Mouse (Mus musculus): ENCODE results near the gene Tle4. TPM values are rescaled to one million over a fixed set of nuclear protein-coding genes. Genes with fewer than 3 reads are reported as not detected.

Gene Tle4
- polyA plus RNA-seq, 1 experiment from 2014 or later, result 34.3 TPM

DNA sequence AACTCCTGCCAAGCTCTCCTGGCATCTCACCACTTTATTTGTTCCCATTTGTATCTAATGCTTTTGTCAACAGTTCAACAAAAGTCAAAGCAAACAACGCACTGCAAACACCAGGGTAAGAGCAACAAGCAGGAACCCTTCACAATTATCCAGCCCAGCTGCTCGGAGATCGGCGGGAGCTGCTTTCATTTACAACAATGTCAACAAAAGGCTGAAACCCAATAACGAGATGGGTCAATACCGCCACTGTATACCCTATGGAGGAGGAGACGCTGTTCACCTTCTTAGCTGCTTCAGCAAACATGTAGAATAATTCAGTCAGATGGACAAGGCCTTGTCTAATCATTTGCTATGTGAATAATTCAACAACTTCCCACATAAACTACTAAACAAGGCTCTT, 95.6 kb downstream of the Tle4 start:
- 14% methylated on average over 7 of the region's 7 CpGs for WGBS
- Histone ChIP-seq H3K4me1 (ENCODE audit: control insufficient read depth, insufficient read depth, low read length) (peaks cover 12% of the 10 kb centered on the region), H3K9ac (ENCODE audit: low read length) (no peak overlapping the region), H3K27ac (ENCODE audit: low read depth, low read length) (no peak overlapping the region), H3K4me2 (ENCODE audit: low read depth) (no peak overlapping the region), H3K27me3 (ENCODE audit: control insufficient read depth, insufficient read depth, low read length) (no peaks in the 10 kb centered on the region), H3K4me3 (ENCODE audit: low read depth, low read length) (no peak overlapping the region), H3K9me3 (ENCODE audit: control insufficient read depth, low read length) (no peaks in the 10 kb centered on the region), H3K36me3 (ENCODE audit: control insufficient read depth, insufficient read depth, low read length) (no peaks in the 10 kb centered on the region)
- ATAC-seq (ENCODE audit: insufficient read depth, low FRiP score, low TSS enrichment) (no peak), DNase-seq (ENCODE audit: low spot score) (no peak)

DNA sequence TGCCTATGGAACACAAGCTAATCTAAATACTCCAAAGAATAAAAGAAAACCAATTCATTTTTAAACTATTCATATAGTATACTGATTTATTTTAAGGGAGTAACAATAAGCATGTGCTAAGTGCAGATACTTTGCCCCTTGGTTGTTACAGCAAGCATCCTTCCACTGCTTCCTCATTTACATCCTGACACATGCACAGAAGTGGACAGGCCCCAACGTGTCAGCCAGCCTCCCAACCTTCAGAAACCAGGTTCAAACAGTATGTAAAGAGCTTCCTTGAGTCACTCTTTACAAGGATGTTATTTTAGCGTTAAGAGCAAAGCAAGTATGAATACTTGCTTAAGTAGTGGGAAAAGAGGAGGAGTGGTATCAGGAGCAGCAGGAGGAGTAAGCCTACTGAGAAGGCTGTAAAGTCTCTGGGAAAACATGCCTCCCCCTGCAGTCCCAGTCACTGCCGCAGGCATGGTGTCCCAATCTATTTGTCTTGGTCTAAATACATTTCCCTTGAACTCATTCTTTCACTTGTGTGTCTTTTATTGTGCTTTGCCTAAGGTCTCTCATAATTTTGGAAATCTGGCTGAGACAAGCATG, 97.9 kb downstream of the Tle4 start:
- Histone ChIP-seq H3K36me3 (ENCODE audit: control insufficient read depth, insufficient read depth, low read length) (no peaks in the 10 kb centered on the region), H3K9me3 (ENCODE audit: control insufficient read depth, low read length) (no peaks in the 10 kb centered on the region), H3K27ac (ENCODE audit: low read depth, low read length) (no peak overlapping the region), H3K9ac (ENCODE audit: low read length) (no peak overlapping the region), H3K4me3 (ENCODE audit: low read depth, low read length) (no peak overlapping the region), H3K4me1 (ENCODE audit: control insufficient read depth, insufficient read depth, low read length) (peaks cover 7% of the 10 kb centered on the region), H3K4me2 (ENCODE audit: low read depth) (no peak overlapping the region), H3K27me3 (ENCODE audit: control insufficient read depth, insufficient read depth, low read length) (no peaks in the 10 kb centered on the region)
- no peak for ATAC-seq (ENCODE audit: insufficient read depth, low FRiP score, low TSS enrichment)
- 22% methylated on average over 3 of the region's 3 CpGs for WGBS
- no peak for DNase-seq (ENCODE audit: low spot score)

GRCm38 (mm10) chr19:14493047-14493446, 104.8 kb downstream of the Tle4 start:
- WGBS, result 92% methylated on average over 3 of the region's 3 CpGs
- H3K4me1 ChIP-seq (ENCODE audit: control insufficient read depth, insufficient read depth, low read length), result no peaks in the 10 kb centered on the region

DNA sequence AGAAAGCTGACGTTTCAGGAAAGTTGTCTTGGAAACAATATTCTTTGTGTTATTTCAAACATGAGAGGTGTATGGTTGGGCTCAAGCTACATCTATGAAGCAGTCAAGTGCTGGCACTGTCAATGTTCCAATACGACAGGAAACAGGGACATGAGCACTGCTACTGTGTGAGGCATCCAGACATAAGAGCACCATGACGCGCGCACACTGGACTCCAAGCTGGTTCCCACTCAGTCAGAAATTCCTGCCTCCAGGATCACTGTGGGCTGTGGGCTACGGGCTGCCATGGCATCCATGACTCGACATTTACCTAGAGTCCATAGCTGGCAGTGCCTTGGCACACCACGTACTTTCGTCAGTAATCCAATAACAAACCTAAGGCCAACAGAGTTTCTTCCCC, 110.7 kb downstream of the Tle4 start:
- Histone ChIP-seq H3K36me3 (ENCODE audit: control insufficient read depth, insufficient read depth, low read length) (no peaks in the 10 kb centered on the region), H3K9me3 (ENCODE audit: control insufficient read depth, low read length) (no peaks in the 10 kb centered on the region), H3K9ac (ENCODE audit: low read length) (no peak overlapping the region), H3K4me2 (ENCODE audit: low read depth) (no peak overlapping the region), H3K27me3 (ENCODE audit: control insufficient read depth, insufficient read depth, low read length) (no peaks in the 10 kb centered on the region), H3K4me3 (ENCODE audit: low read depth, low read length) (no peak overlapping the region), H3K27ac (ENCODE audit: low read depth, low read length) (no peak overlapping the region), H3K4me1 (ENCODE audit: control insufficient read depth, insufficient read depth, low read length) (no peaks in the 10 kb centered on the region)
- ATAC-seq (ENCODE audit: insufficient read depth, low FRiP score, low TSS enrichment), result no peak
- no peak for DNase-seq (ENCODE audit: low spot score)
- 85% methylated on average over 9 of the region's 9 CpGs for WGBS

More at GRCm38 (mm10) chr19:14493047-14493446, 104.8 kb downstream of the Tle4 start:
- H3K27ac ChIP-seq (ENCODE audit: low read depth, low read length), result no peak overlapping the region
- no peak for DNase-seq (ENCODE audit: low spot score)
- ATAC-seq (ENCODE audit: insufficient read depth, low FRiP score, low TSS enrichment), result no peak
- H3K4me3 ChIP-seq (ENCODE audit: low read depth, low read length), result no peak overlapping the region
- H3K4me2 ChIP-seq (ENCODE audit: low read depth), result no peak overlapping the region
- H3K27me3 ChIP-seq (ENCODE audit: control insufficient read depth, insufficient read depth, low read length), result no peaks in the 10 kb centered on the region
- H3K36me3 ChIP-seq (ENCODE audit: control insufficient read depth, insufficient read depth, low read length), result no peaks in the 10 kb centered on the region
- no peak overlapping the region for H3K9ac ChIP-seq (ENCODE audit: low read length)
- no peaks in the 10 kb centered on the region for H3K9me3 ChIP-seq (ENCODE audit: control insufficient read depth, low read length)

DNA sequence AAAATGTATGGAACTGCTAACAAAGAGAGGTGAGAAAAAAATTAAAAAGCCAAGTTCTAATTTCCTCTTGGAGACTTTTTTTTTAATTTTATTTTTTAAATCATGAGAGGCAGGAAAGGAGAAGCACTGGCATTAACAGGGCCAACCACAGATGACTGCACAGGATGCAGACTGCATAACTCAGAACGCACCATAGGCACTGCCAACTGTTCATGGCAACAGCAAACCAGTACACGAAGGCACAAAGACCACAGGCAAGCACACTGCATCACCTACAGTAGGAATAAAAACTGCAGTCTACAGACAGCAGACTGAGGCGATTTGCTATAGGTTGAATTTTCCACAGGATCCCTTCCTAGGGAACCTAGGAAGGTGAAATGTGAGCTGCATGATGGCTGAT, 112.7 kb downstream of the Tle4 start:
- no peak for DNase-seq (ENCODE audit: low spot score)
- no peaks in the 10 kb centered on the region for H3K4me1 ChIP-seq (ENCODE audit: control insufficient read depth, insufficient read depth, low read length)
- H3K4me2 ChIP-seq (ENCODE audit: low read depth), result no peak overlapping the region
- 87% methylated on average over 3 of the region's 3 CpGs for WGBS
- H3K9ac ChIP-seq (ENCODE audit: low read length), result no peak overlapping the region
- ATAC-seq (ENCODE audit: insufficient read depth, low FRiP score, low TSS enrichment), result no peak
- no peaks in the 10 kb centered on the region for H3K36me3 ChIP-seq (ENCODE audit: control insufficient read depth, insufficient read depth, low read length)
- no peaks in the 10 kb centered on the region for H3K27me3 ChIP-seq (ENCODE audit: control insufficient read depth, insufficient read depth, low read length)
- H3K4me3 ChIP-seq (ENCODE audit: low read depth, low read length), result no peak overlapping the region
- H3K27ac ChIP-seq (ENCODE audit: low read depth, low read length), result no peak overlapping the region
- H3K9me3 ChIP-seq (ENCODE audit: control insufficient read depth, low read length), result no peaks in the 10 kb centered on the region

GRCm38 (mm10) chr19:14482562-14483138, 115.2 kb downstream of the Tle4 start:
- WGBS, result 69% methylated on average over 5 of the region's 5 CpGs
- Histone ChIP-seq H3K9ac (ENCODE audit: low read length) (no peak overlapping the region), H3K4me2 (ENCODE audit: low read depth) (no peak overlapping the region), H3K27ac (ENCODE audit: low read depth, low read length) (no peak overlapping the region), H3K9me3 (ENCODE audit: control insufficient read depth, low read length) (no peaks in the 10 kb centered on the region), H3K27me3 (ENCODE audit: control insufficient read depth, insufficient read depth, low read length) (no peaks in the 10 kb centered on the region), H3K4me1 (ENCODE audit: control insufficient read depth, insufficient read depth, low read length) (no peaks in the 10 kb centered on the region), H3K36me3 (ENCODE audit: control insufficient read depth, insufficient read depth, low read length) (no peaks in the 10 kb centered on the region), H3K4me3 (ENCODE audit: low read depth, low read length) (no peak overlapping the region)
- DNase-seq (ENCODE audit: low spot score), result no peak
- no peak for ATAC-seq (ENCODE audit: insufficient read depth, low FRiP score, low TSS enrichment)

DNA sequence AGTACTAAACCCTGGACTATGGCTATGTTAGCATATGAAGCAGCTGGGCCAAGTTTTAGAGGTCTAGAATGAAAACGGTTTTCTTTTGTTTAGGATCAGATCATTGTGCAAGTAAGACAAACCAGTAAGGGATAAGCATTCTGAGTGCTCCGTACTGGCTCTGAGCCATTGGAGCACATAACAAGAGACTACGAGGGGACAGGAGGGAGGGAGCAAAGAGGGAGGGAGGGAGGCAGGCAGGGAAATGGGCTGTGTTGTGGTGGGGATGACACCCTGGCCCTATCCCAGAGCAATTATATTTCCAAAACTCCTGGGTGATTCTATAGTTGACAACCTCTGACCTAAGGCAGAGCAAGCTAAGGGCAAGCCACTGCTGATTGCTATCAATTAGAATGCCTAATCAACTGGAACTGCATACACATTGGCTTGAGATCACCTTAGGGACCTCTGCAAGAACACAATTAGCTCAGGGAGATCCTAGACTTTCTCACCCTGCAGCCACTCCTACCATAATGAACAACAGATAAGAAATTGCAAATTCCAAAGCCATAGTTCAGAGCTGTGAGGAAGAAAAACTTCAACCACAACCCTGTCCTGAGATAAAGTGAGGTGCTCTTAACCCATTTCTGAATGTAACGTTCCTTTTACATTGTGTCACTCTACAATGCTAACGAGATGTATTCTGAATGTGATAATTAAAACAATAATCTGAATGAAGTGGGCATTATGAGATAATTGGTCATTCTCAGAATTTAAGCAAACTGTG, 115.9 kb downstream of the Tle4 start:
- WGBS, result 65% methylated on average over 5 of the region's 5 CpGs
- peak; percentile 27; the same call in 1 of the 2 replicates for ATAC-seq (ENCODE audit: insufficient read depth, low FRiP score, low TSS enrichment)

DNA sequence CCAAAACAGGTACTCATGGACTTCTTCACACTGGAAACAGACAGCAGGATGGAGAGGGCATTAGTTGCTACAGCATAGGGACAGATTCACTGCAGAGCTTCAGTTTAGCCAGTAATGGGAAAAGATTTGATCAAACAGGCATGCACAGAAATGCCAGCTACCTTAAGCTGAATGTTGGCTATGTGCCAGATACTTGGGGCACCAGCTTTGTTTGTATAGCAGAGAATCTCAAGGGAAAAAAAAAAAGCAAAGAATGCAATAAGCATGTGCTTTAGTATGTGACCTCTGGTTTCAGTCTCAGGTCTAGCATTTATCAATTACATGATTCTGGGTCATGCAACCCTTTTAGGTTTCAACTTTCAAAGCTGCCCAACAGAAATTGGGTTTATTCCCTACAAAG, 118.1 kb downstream of the Tle4 start:
- Histone ChIP-seq H3K27me3 (ENCODE audit: control insufficient read depth, insufficient read depth, low read length) (no peaks in the 10 kb centered on the region), H3K9me3 (ENCODE audit: control insufficient read depth, low read length) (no peaks in the 10 kb centered on the region), H3K27ac (ENCODE audit: low read depth, low read length) (no peak overlapping the region), H3K36me3 (ENCODE audit: control insufficient read depth, insufficient read depth, low read length) (no peaks in the 10 kb centered on the region), H3K4me1 (ENCODE audit: control insufficient read depth, insufficient read depth, low read length) (no peaks in the 10 kb centered on the region), H3K4me3 (ENCODE audit: low read depth, low read length) (no peak overlapping the region), H3K9ac (ENCODE audit: low read length) (no peak overlapping the region), H3K4me2 (ENCODE audit: low read depth) (no peak overlapping the region)
- ATAC-seq (ENCODE audit: insufficient read depth, low FRiP score, low TSS enrichment) (no peak), DNase-seq (ENCODE audit: low spot score) (no peak)

More for the DNA sequence above, 115.9 kb downstream of the Tle4 start:
- H3K27ac ChIP-seq (ENCODE audit: low read depth, low read length), result no peak overlapping the region
- no peaks in the 10 kb centered on the region for H3K36me3 ChIP-seq (ENCODE audit: control insufficient read depth, insufficient read depth, low read length)
- no peak overlapping the region for H3K4me3 ChIP-seq (ENCODE audit: low read depth, low read length)
- H3K4me2 ChIP-seq (ENCODE audit: low read depth), result no peak overlapping the region
- H3K9ac ChIP-seq (ENCODE audit: low read length), result no peak overlapping the region
- no peak for DNase-seq (ENCODE audit: low spot score)
- H3K27me3 ChIP-seq (ENCODE audit: control insufficient read depth, insufficient read depth, low read length), result no peaks in the 10 kb centered on the region
- no peaks in the 10 kb centered on the region for H3K9me3 ChIP-seq (ENCODE audit: control insufficient read depth, low read length)
- no peaks in the 10 kb centered on the region for H3K4me1 ChIP-seq (ENCODE audit: control insufficient read depth, insufficient read depth, low read length)

- no peaks in the 10 kb centered on the region for H3K27me3 ChIP-seq (ENCODE audit: control insufficient read depth, insufficient read depth, low read length)
- H3K4me3 ChIP-seq (ENCODE audit: low read depth, low read length), result no peak overlapping the region
- no peaks in the 10 kb centered on the region for H3K4me1 ChIP-seq (ENCODE audit: control insufficient read depth, insufficient read depth, low read length)
- no peak overlapping the region for H3K27ac ChIP-seq (ENCODE audit: low read depth, low read length)
- 95% methylated on average over 8 of the region's 8 CpGs for WGBS
- no peak overlapping the region for H3K4me2 ChIP-seq (ENCODE audit: low read depth)
- no peaks in the 10 kb centered on the region for H3K9me3 ChIP-seq (ENCODE audit: control insufficient read depth, low read length)
- no peak for DNase-seq (ENCODE audit: low spot score)
- no peaks in the 10 kb centered on the region for H3K36me3 ChIP-seq (ENCODE audit: control insufficient read depth, insufficient read depth, low read length)
- H3K9ac ChIP-seq (ENCODE audit: low read length), result no peak overlapping the region
- no peak for ATAC-seq (ENCODE audit: insufficient read depth, low FRiP score, low TSS enrichment)
Observed at GRCm38 (mm10) chr19:14469325-14469724, 128.5 kb downstream of the Tle4 start.
